Comparison of ENCODE assay signal across 15 mouse cellular contexts in the genomic region with DNA sequence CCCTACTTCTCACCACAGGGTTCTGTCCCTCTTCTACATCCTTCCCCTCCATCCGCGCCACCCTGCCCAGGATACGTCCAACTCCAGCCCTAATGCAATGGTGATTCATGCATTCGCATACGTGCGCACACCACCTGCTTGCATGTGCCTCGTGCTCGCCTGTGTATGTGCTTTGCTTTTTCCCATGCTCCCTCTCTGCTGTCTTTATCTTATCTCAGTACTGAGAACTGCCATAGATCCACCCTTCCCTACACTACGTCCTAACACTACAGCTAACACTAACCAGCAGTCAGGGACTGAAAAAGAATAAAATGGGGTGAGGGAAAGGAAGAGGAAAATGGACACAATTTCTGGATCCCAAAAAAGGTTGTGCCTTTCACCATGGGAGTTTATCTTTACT.
"Had no signal": no experiment of that assay in that cellular context is flagged by ENCODE, and none has a peak within 500 bp of the region (broad histone marks: within the 10 kb centered on the region; RNA-seq: fewer than 3 reads in every experiment).

No protein-coding gene starts in this region.

- H3K4me2 ChIP-seq: liver, embryonic 13.5 days; midbrain, embryonic 13.5 days had no signal

- H3K36me3 ChIP-seq: liver, embryonic 13.5 days; midbrain, embryonic 10.5 days; midbrain, embryonic 13.5 days had no signal

- H3K4me3 ChIP-seq: layer of hippocampus, adult 2 months; liver, embryonic 13.5 days; midbrain, embryonic 10.5 days; midbrain, embryonic 13.5 days had no signal

- H3K27me3 ChIP-seq: liver, embryonic 13.5 days had no signal

- ATAC-seq: midbrain, embryonic 13.5 days had no signal

- DNase-seq: kidney, adult 2 months; kidney, postnatal 25 days; layer of hippocampus, adult 9-11 months; liver, embryonic 13.5 days; lung, adult 2 months; lung, postnatal 14 days; lung, postnatal 4 days; right cerebral cortex, adult 18-20 months; right cerebral cortex, postnatal 14 days; right cerebral cortex, postnatal 4 days; thymus, postnatal 25 days had no signal

- H3K9ac ChIP-seq: liver, embryonic 13.5 days; midbrain, embryonic 13.5 days had no signal

- H3K9me3 ChIP-seq: liver, embryonic 13.5 days; midbrain, embryonic 10.5 days; midbrain, embryonic 13.5 days had no signal

- H3K4me1 ChIP-seq: liver, embryonic 13.5 days; midbrain, embryonic 13.5 days had no signal

- H3K27ac ChIP-seq: kidney, postnatal 0 days; layer of hippocampus, adult 2 months; liver, embryonic 13.5 days; midbrain, embryonic 10.5 days; midbrain, embryonic 13.5 days had no signal
